Mouse (Mus musculus) c-Kit-negative CD71-positive TER-119-positive erythroid progenitor cells, embryonic 14.5 days (primary cell): ENCODE data around the gene Borcs6.
"Not testable (repeated sequence)": the region's sequence is repeated elsewhere in the genome, so short reads cannot be mapped to it uniquely, and the experiment has no call there.

Experiments
- DNase-seq: peaks from one replicate; pipeline ENCODE4 v3.0.0-alpha.2; 2013; ENCODE audit warnings: low read depth, low spot score

Borcs6 gene

GRCm38 (mm10) chr11:69059357-69059974, at the start of gene Borcs6:
TSS of gene Borcs6 (plus strand) at chr11:69059717.
- peak; percentile 90 for DNase-seq

GRCm38 (mm10) chr11:69010400-69011323, 48.9 kb upstream of the Borcs6 start:
- no peak for DNase-seq

GRCm38 (mm10) chr11:69011445-69011844, 48.1 kb upstream of the Borcs6 start:
- DNase-seq = not testable (repeated sequence)

DNA sequence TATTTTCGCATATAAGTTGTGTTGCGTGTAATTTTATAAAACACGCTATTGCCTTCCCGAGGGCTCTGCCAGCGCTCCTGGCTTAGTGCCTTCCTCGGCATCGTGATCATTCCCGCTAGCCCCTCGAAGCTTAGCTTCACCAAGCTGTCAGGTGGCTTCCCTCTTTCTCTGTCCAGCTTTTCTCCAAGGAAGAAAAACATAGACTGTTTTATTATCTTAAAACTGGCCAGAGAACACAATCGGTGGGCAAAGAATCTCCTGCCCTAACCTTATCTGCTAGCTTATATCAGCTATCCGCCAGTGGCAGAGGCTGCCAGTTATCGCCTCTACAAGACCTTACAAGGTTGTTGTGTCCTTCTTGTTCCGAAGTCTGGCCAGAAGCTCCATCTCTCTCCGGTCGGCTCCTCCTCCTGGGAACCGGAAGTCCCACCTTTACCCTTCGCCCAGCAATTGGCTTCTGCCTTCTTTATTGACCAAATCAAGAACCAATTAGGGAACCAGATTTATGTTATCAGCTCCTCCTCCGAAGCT, 47.4 kb upstream of the Borcs6 start:
- peak; percentile 90 for DNase-seq

DNA sequence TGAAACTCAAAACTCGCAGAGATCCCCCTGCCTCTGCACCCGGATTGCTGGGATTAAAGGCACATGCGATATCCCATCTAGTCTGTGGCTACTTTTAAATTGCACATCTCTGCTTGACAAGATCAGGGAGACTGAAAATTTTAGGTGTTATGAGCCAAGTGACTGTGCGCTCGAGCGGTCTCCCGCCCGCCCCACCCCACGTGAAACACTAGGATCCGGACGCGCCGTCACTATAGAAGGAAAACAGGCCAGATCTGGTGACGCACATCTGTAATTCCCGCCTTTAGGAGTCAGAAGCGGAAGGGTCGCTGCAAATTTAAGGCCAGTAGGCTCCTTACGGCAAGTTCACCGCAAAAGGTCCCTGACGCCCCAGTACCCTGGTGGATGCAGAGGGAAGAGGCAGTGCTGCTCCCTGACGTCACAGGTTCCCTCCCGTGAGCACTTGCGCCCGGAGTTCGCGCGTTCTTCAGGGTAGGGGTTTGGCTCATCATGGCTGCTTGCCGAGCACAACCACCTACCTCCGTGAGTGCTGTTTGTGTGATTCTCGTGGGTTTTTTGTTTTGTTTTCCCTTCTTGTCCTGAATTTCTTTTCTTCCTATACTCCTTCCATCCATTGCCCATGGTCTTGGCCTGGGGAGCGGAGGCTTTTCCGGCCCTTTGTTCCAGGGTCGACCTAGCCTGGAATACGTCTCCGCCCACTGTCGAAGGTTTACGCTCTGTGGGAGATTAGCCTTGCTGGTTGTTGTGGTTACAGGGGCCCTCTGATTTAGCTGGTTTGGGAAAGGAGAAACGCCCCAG, 43.7 kb upstream of the Borcs6 start, which contains the start of gene Ctc1:
Ctc1 (plus strand) TSS at position 268 of the 798 bp plus-strand sequence.
- DNase-seq = peak; percentile 81

DNA sequence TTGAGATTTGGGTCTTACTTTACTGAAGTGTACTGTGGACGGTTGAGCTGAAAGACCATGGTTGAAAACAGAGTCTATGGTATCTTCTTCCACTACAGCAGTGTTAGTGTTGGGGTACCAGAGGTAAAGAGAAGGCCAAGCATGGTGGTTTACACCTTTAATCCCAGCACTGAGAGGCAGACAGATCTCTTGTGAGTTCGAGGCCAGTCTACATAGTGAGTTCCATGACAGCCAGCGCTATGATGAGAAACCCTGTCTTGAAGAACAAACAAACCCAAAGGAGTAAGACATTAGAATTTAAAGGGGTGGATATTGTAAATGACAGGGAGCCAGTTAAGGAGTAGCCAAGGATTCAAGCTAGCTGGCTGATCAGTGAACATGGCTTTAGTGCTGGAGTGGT, 42.8 kb upstream of the Borcs6 start:
- no peak for DNase-seq

DNA sequence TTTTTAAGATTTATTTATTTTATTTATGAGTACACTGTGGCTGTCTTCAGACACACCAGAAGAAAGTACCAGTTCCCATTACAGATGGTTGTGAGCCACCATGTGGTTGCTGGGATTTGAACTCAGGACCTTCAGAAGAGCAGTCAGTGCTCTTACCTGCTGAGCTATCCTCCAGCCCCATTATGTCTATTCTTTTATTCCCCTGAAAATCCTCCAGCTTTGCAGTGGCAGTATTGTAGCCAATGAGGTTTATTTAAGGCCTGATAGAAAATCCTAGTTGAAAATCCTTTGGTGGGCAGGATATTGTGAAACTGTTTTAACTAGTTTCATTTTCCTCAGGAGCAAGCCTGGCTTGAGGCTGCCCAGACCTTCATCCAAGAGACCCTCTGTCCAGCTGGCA, 38.8 kb upstream of the Borcs6 start:
- no peak for DNase-seq

DNA sequence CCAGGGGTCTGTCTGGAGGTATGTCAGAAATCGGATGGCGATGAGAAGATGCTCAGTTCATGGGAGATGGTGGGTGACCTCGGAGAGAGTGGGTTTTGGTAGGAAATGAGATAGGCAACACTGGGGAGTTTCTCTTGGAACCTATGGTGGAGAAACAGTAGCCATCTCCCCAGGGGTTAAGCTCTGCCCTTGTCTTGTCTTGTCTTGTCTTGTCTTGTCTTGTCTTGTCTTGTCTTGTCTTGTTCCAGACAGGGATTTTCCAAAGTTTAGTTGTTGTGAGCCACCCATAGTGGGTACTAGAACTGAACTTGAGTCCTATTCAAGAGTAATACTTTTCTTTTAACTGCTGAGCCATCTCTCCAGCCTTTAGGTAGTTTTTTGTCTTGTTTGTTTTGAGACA, 33.0 kb upstream of the Borcs6 start:
- DNase-seq = no peak

- DNase-seq = no peak
Observed at GRCm38 (mm10) chr11:69028805-69029204, 30.7 kb upstream of the Borcs6 start.

- DNase-seq = no peak
Observed at GRCm38 (mm10) chr11:69033552-69033951, 26.0 kb upstream of the Borcs6 start.

GRCm38 (mm10) chr11:69034585-69034984, 24.9 kb upstream of the Borcs6 start:
- no peak for DNase-seq

GRCm38 (mm10) chr11:69035411-69035810, 24.1 kb upstream of the Borcs6 start:
- DNase-seq = no peak

DNA sequence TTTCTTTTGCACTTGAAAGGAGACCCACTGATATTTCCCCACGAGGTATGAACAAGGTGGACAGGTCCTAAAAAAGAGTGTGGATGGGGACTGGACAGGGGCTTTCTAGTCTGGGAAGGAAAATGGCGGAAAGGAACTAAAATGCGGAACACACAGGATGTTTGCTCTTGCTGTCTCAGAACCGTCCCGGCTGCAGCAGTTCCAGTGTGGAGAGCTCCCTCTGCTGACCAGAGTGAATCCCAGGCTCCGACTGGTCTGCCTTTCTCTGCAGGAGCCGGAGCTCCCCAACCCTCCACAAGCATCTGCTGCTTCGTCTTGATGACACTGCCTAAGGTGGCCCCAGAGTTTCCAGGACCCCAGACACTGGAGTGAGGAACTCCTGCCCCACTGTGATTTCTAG, 23.7 kb upstream of the Borcs6 start:
- no peak for DNase-seq

GRCm38 (mm10) chr11:69036486-69037230, 22.9 kb upstream of the Borcs6 start:
- DNase-seq = peak; percentile 82

DNA sequence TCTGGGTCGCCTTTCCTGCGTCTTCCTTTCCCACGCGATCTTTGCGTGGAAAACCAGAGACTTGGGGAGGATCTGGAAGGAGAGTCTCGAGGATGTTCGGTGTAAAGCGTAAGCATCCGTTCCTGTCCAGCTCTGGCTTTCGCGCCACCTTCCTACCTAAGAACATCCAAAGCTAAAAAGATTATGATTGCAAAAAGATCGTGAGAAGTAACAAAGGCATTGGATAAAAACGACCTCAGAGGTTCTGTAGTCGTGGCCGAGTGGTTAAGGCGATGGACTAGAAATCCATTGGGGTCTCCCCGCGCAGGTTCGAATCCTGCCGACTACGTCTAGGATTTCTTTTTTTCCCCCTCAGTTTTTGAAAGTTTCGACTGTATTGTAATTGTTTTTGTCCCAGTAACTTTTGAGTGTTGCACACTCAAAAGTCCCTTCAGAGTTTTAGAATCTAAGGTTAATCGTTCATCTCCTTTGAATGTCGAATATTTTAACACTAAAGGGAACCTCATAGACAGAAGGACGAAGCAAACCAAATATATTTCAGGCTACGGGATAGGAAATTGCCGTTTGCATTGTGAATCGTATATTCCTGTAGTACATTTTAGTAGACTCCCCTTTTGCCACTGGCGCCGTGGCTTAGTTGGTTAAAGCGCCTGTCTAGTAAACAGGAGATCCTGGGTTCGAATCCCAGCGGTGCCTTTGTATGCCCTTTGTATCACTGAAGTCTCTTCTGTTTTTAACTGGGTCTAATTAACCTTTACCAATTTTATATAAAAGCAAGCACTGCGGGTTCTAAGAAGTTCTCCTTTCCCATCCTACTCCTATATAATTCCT, 22.1 kb upstream of the Borcs6 start:
- DNase-seq = peak; percentile 79

DNA sequence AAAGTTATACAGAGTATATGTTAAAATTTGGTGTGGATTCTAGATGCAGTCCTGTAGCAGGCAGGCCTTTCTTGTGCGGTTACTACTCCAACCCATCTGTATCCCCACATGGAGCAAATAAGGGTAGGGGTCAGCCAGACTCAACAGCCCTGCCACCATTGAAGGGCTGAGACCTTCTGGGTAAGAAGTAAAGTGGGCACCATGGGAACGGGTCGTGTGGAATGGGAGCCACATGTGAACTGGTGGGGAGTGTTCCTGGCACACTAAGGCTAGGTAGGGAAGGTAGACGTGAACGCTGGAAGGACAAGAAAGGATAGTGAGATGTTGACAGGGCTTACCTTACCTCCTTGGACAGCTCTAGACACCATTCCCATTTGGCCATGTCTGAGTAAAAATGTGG, 21.3 kb upstream of the Borcs6 start:
- DNase-seq = no peak

DNA sequence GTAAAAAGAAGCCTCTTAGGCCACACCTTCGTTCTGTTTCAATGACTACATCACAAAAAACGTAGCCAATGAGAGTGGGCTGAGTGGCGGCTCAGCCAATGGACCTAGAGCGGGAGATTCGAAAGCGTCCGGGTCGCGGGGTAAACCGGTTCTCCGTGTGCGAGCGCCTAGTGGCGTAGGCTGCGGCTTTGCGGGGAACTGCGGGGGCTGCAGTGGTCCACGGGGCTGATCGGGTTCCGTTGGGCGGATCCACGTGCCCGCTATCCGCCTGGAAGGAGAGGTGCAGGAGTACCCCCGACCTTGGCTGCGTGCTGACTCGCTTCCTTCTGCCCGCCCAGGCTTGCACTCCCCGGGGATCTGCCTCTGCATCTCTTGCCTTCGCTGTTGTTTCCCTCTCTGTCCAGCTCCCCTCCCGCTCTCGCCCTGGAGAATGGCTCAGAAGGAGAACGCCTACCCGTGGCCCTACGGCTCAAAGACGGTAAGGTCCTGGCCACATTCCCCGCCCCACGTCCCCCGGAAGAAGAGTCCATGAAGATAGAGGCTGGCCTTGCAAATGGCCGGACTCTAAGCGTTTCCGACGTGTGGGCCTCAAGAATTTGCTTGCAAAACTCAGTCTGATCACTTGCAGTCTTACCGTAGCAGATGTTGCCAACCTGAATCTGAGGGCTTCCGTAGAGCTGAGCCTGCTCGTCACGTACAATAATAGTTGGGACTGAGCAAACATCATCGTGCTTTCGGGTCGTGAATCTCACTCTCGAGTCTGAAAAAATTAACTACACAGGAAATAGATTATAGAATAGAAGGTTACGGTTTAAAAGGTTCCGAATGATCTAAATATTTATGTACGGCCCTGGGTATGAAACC, 13.8 kb upstream of the Borcs6 start, which contains the start of gene Aurkb:
Aurkb (plus strand) TSS at position 117 of the 864 bp plus-strand sequence.
- peak; percentile 88 for DNase-seq

GRCm38 (mm10) chr11:69046395-69046774, 13.1 kb upstream of the Borcs6 start:
- DNase-seq = no peak

DNA sequence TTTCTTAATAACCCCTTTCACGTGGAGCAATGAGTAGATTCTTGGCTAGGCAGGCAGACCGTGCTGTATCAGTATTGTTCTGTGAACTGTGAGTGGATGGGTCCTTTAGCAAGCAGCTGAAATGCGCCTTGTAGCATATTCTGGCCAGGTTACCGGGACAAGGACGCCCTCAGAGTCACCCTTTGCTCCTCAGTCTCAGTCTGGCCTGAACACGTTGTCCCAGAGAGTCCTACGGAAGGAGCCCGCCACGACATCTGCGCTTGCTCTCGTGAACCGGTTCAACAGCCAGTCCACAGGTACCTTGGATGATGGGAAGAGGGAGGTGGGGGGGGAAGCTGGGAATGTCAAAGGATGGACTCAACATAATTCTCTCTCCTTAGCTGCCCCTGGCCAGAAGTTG, 11.9 kb upstream of the Borcs6 start:
- no peak for DNase-seq
